Mouse (Mus musculus) heart, adult 9 months (tissue): ENCODE data around the gene Calml4.
A peak's percentile ranks its signal among the peaks of the same experiment; 100 is the strongest.
"Not testable (repeated sequence)": the region's sequence is repeated elsewhere in the genome, so short reads cannot be mapped to it uniquely, and the experiment has no call there.

Experiments used
- DNase-seq, 2 experiments: peaks; one replicate each; pipeline ENCODE4 v3.0.0; 2022; ENCODE audit warnings: low spot score in 2 of 2

The Calml4 gene

GRCm38 (mm10) chr9:62857719-62858261 is at the start of gene Calml4:
TSS of gene Calml4 (plus strand) at chr9:62858080.
- peak; percentile 70 to 78 for DNase-seq

GRCm38 (mm10) chr9:62810095-62810494 is 47.8 kb upstream of the Calml4 start:
- DNase-seq = no peak

- peak in 1 of 2 experiments; percentile 16 for DNase-seq
These were observed 47.1 kb upstream of the Calml4 start for GRCm38 (mm10) chr9:62810543-62811515.

GRCm38 (mm10) chr9:62811516-62812121 is 46.3 kb upstream of the Calml4 start, which contains the start of gene Fem1b:
TSS of gene Fem1b (minus strand) at chr9:62811934.
- peak; percentile 92 for DNase-seq

DNA sequence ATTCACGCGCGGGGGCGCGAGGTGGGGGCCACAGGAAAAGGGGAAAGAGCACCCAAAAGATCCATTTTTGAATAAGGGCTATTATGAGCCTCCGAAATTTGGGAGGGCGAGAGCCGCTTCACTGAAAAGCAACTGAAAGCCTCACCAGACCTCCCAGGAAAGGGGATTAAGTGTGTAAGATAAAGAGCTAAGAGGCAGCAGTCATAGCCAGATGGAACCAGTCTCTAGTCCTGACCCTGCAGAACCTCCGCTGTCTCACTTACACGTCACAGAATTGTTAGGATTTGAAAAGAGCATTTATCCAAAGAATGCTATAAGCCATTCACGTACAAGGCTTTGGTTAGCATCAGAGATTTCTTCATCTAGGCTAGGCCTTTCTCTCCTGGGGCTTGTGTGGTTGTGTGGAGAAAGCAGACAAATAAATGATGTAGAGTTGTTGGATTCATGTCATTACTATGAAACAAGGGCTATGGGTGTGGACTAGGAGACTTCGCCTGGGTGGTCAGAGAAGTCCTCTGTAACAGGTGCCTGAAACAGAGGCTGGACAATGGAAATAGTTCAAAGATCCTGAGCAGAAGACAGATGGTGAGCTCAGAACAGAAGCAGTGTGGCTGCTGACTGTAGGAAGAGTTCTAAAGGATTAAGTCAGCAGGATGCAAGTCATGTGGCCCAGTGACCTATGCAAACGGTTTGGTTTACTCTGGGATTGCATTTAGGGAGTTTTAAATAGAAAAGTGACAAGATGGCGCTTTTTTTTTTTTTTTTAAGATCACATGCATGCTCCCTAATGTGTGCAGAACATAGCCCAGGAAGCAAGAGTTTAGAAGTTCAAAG is 45.4 kb upstream of the Calml4 start:
- no peak for DNase-seq

- no peak for DNase-seq
These were observed 43.1 kb upstream of the Calml4 start for GRCm38 (mm10) chr9:62814751-62815150.

DNA sequence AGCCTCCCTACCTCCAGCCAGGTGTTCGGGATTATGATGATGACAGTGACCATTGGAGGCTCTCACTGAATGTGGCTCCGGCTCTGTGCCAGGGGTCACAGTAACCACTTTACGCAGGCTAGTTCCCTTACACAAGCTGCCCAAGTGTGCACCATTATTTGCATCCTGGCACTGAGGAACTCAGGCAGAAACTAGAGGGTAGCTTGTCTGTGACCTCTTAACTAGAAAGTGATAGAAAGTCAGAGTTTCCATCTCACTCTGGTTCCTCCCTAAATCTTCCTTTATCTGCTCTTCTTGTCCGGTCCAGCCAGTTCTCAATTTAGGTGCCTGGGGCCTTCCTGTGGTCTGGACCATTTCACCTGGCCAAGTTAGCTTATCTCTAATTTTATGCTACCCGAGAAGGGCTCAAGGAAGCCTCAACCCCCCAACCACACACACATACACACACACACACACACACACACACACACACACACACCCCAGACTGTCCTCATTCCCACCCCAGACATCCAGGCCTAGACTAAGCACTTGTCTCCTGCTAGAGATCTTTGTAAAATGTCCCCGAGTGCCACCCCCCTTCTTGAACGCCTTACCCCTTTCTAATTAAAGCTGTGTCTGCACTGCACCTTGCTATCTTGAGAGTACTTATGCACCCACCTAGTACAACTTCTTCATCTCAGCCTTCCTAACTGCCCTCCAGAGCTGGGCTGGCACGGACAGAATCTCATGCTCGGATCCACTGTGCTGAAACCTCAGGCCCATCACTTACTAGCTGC is 41.4 kb upstream of the Calml4 start:
- DNase-seq = no peak

GRCm38 (mm10) chr9:62817099-62817571 is 40.7 kb upstream of the Calml4 start:
- peak; percentile 54 to 73 for DNase-seq

GRCm38 (mm10) chr9:62817828-62818614 is 39.9 kb upstream of the Calml4 start:
- DNase-seq = no peak

DNA sequence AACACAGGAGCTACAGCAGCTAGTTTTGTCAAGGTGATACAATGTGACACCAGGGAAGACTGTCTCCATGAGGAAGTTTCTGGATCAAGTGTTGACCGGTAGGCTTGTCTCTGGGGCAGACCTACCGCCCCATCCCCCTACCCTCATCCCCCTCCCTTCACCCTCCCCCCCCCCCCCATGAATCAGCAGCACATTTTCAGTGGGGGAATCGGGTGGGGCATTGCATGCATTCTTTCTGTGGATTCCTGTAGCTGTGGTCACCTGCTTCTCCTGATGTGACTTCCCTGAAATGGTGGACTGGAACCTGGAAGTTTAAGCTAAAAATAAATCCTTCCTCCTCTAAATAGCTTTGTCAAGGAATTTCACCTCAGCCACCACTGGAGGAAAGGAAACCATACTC is 38.4 kb upstream of the Calml4 start:
- no peak for DNase-seq

GRCm38 (mm10) chr9:62819910-62820309 is 38.0 kb upstream of the Calml4 start:
- not testable (repeated sequence) for DNase-seq

DNA sequence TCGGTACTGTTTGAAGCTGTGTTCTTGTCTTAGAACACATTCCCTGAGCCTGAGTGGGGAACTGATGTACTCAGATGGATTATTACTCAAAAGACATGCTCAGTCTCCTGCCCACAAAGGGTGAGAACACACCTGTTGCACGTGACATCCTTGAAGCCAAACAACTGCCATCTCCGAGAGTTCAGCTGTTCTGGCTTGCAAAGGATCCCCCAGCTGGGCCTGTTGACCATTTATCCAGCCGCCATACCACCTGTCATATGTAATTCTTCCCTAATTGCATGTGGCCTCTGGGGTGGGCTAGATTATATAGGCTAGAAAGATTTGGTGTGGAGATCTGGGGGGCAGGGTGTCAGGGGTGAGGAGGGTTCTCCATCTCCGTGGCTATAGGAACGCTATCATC is 37.1 kb upstream of the Calml4 start:
- no peak for DNase-seq

- no peak for DNase-seq
These were observed 36.1 kb upstream of the Calml4 start for GRCm38 (mm10) chr9:62821811-62822210.

DNA sequence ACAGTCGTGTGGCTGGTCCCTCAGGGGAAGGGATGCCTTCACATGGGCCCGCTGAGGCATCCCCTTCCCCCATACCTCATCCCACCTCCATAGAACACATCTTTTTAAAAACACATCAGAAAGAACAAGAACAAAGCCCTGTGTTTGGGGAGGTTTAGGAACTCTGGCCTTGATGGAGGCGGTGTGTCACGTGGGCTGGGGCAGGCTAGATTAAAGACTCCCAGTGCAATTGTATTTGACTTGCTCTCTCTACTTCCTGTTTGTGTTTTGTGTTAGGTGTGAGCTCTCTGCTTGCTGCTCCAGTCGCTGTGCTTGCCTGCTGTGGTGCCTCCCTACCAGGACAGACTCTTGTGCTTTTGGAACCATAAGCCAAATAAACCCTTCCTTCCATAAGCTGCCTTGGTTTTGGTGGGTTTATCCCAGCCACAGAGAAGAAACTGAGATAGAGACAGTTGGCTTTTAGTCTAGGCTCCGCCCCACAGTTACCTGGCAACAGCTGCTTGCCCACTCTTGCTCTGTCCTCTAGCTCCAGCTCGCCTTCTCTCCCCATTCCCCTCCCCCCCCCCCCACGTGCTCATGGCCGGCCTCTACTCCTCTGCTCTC is 32.0 kb upstream of the Calml4 start:
- DNase-seq = no peak

GRCm38 (mm10) chr9:62826456-62826855 is 31.4 kb upstream of the Calml4 start:
- DNase-seq = no peak

DNA sequence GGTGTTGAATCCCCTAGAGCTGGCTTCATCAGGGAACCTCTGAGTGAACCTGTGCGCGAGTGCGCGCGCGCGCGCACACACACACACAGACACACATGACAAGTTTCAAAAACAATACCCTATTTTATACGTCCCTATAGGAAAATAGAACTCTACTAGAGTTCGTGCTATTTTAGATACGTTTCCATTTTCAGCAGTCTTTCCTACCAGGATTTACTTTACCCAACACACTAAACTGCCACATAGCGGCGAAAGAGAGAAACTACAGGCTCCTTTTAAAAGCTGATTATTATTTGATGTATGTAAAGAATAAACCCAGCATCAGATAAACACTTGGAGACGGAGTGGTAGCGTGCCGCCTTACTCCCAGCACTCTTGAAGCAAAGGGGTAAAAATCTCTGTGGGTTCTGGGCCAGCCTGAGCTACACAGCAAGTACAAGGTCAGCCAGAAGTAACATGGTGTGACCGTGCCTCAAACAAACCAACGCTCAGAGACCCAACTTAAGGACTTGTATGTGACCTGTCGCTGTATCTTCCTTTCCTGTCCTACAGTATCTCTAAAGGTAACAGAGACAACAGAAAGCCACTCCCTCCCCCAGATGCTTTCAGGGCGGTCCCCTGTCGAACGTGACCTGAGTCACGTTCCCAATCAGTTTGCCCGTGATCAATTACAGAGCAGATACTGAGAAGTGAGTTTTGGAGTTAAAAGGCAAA is 29.8 kb upstream of the Calml4 start:
- no peak for DNase-seq

- peak; percentile 96 for DNase-seq
These were observed 29.2 kb upstream of the Calml4 start for GRCm38 (mm10) chr9:62828662-62829086.

DNA sequence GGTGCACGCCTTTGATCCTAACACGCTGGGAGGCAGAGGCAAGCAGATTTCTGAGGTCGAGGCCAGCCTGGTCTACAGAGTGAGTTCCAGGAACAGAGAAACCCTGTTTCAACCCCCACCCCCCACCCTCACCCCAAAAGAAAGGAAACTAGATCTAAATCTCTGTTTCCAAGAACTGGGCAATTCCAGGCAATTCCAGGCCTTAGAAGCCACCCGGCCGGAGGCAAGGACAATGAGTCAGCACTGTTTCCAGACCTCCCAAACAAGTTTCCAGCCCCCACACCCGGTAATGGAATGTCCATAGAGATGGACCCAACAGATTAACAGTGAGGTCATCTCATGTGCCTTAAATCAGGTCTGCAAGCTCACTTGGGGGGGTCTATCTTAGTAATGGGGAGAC is 28.0 kb upstream of the Calml4 start:
- DNase-seq = no peak

GRCm38 (mm10) chr9:62834906-62835305 is 23.0 kb upstream of the Calml4 start:
- no peak for DNase-seq
